Mouse (Mus musculus): Measurements from ENCODE around the gene Tnfsf10.

The Tnfsf10 gene

DNA sequence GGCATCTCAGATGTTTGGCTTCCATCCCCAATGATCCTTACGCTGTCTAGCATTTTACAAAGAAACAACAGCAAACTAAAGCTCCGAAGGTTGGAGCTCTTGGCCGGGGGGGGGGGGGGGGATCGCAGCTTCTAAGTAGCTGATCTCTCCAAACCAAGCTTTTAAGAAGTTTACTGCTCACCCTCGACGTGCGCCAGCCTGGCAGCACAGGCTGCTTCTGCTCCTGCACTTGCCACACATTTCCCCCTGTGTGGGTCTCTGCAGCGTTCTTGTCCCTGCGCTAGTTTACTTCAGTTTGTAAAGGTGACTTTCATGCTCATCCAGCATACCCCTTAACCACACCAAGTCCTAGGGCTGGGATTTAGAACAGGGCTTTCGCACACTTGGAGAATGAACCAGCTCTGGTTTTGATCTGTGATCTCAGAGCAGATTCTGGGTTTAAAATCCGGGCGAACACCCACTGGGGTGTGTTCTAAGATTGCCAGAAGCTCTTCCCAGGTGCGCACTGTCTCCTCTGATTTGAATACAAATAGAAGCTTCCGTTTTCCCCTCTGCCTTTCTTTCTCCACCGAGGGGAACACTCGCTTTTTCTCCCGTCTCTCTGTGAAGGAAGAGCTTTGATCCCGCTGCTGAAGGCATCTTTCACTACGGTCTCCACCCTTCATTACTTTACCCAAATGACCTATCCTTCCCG lies 53.9 kb downstream of the Tnfsf10 start:
- in situ Hi-C loops (cut with MboI; ENCODE audit: low sequenced_read_pairs): no loop called here

DNA sequence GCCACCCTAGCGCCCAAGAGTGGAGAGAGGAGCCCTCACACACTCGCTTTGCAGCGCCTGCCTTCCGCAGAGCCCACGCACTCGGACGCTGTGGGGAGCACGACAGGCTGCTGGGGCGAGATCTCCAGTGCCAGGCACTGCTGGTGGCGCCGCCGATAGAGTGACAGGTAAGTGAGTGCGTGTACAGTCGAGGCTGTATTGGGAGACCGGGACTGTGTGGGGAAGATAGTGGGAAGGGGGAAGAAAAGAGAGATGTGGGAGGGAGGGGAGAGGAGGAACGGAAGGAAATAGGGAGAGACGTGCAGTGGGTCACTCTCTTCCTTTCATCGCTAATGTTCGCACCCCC lies 54.4 kb downstream of the Tnfsf10 start, which contains the start of gene Ghsr:
Ghsr (plus strand) TSS at position 76 of the 346 bp plus-strand sequence.
- in situ Hi-C loops (cut with MboI; ENCODE audit: low sequenced_read_pairs): no loop called here

DNA sequence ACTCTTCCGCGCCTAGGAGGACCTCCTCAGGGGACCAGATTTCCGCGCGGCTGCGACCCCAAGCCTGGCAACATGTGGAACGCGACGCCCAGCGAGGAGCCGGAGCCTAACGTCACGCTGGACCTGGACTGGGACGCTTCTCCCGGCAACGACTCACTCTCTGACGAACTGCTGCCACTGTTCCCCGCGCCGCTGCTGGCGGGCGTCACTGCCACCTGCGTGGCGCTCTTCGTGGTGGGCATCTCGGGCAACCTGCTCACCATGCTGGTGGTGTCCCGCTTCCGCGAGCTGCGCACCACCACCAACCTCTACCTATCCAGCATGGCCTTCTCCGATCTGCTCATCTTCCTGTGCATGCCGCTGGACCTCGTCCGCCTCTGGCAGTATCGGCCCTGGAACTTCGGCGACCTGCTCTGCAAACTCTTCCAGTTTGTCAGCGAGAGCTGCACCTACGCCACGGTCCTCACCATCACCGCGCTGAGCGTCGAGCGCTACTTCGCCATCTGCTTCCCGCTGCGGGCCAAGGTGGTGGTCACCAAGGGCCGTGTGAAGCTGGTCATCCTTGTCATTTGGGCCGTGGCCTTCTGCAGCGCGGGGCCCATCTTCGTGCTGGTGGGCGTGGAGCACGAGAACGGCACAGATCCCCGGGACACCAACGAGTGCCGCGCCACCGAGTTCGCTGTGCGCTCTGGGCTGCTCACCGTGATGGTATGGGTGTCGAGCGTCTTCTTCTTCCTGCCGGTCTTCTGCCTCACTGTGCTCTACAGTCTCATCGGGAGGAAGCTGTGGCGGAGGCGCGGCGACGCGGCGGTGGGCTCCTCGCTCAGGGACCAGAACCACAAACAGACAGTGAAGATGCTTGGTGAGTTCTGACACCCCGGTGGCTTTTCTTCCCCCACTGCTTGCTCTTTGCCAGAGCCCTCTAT lies 55.2 kb downstream of the Tnfsf10 start:
- in situ Hi-C loops (cut with MboI; ENCODE audit: low sequenced_read_pairs): no loop called here

DNA sequence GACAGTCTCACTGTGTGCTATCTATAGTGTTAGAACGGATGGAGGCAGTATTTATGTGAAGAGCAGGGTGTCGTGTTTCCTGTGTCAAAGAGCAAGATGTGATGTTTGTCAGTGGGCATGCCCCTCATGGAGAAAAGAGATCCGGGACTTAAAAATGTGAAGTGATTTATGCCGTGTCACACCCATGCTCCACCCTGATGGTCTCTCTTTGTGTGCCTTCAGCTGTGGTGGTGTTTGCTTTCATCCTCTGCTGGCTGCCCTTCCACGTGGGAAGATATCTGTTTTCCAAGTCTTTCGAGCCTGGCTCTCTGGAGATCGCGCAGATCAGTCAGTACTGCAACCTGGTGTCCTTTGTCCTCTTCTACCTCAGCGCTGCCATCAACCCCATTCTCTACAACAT lies 57.6 kb downstream of the Tnfsf10 start:
- in situ Hi-C loops (cut with MboI; ENCODE audit: low sequenced_read_pairs): no loop called here

DNA sequence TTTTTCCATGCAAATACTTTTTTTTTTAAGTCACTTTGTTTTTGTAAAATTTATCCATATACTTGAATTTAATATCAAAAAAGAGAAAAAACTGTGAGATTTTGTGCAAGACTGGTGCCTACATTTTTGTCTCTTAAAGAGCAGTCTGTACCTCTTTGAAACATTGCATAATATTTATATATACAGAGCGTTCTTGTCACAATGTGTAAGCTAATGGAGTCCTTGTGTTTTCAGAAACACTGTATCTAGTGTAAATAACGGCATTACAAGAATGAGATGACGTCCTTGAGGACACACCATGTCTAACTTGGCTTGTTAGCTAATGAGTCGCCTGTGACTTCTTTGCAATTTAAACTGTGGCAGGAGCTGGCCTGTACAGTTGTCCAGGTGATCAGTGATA lies 61.1 kb downstream of the Tnfsf10 start:
- in situ Hi-C loops (cut with MboI; ENCODE audit: low sequenced_read_pairs): no loop called here

DNA sequence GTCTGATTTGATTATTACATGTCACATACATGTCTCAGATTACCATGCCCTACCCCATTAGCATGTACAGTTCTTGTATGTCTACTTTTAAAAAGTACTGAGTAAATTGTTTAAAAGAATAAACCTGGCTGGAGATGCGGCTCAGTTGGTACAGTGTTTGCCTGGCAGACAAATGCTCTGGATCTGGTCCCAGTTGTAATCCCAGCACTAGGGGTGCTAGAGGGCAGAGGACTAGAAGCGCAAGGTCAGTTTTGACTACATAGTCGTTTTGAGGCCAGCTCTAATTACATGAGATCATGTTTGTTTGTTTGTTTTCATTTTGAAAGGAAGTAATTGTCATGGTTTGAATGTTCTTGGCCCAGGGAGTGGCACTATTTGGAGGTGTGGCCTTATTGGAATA lies 68.0 kb downstream of the Tnfsf10 start:
- in situ Hi-C loops (cut with MboI; ENCODE audit: low sequenced_read_pairs): no loop called here

DNA sequence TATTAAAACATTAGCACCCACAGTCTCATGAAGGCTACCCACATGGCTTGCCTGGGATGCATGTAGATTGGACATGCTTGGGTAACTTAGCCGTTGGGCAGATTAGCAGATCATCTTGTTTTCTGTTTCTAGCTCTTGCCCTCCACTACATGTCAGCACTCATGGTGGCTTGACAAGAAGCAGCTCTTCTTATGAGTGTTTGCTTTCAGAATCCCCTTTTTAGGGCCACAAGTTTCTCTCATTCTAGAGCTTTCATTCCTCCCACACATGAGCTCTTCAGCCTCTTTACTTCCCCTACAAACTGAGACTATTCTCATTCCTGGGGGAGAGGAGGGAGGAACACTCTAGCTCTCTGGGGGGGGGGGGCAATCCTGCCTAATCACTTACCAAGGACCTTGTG lies 73.1 kb downstream of the Tnfsf10 start:
- in situ Hi-C loops (cut with MboI; ENCODE audit: low sequenced_read_pairs): no loop called here

Data from CH12F3 (cell line).